Mouse (Mus musculus) E14TG2a.4 (cell line): ENCODE data around the gene Far1.

Experiments
- H3K27me3 ChIP-seq: 2 replicates; pipeline ENCODE4 v1.6.1; 2014; ENCODE audit warnings: low read length, control low read depth; ENCODE audit not compliant: insufficient read depth
- H3K36me3 ChIP-seq: 2 replicates; pipeline ENCODE4 v1.6.1; 2014; ENCODE audit warnings: low read length, control low read depth; ENCODE audit not compliant: insufficient read depth
- H3K4me1 ChIP-seq: replicated peaks from 2 replicates; pipeline ENCODE4 v1.6.1; 2014; ENCODE audit warnings: low read depth, low read length, control low read depth
- H3K4me3 ChIP-seq: replicated peaks from 2 replicates; pipeline ENCODE4 v1.5.1; 2014; ENCODE audit warnings: mild to moderate bottlenecking, low read length
- H3K9me3 ChIP-seq: 2 replicates; pipeline ENCODE4 v1.6.1; 2014; ENCODE audit warnings: low read length, control low read depth
- CTCF ChIP-seq: conservative IDR thresholded peaks from 2 replicates; pipeline ENCODE4 v1.5.1; 2014; ENCODE audit warnings: low read length
- NANOG ChIP-seq: IDR thresholded peaks from 2 replicates; pipeline ENCODE4 v1.6.1; 2014; ENCODE audit warnings: borderline replicate concordance, low read length, mixed read lengths
- POU5F1 ChIP-seq: IDR thresholded peaks from 2 replicates; pipeline ENCODE4 v1.6.1; 2014; ENCODE audit warnings: low read length, borderline replicate concordance

The Far1 gene

DNA sequence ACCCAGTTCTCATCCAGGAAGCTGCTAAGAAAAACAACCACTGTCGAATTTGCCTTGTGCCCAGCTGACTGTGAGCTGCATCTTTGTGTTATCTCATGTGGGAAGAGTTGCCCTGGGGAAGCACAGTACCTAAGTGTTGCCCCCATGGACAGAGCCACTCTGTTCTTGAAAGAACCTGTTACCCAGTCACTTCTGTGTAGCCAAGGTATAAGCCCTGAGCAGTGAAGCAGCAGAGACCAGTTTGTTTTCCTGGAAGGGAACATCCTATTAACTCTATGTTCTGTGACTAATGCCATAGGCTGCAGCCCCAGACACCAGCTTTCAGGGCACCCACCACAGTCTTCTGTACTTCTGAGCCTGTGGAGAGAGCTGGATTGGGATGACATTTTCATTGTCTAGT is 76.7 kb downstream of the Far1 start:
- no peaks in the 10 kb centered on the region for H3K36me3 ChIP-seq
- TF ChIP-seq CTCF (no peak), NANOG (no peak), POU5F1 (no peak)
- H3K4me3 ChIP-seq, result no peak overlapping the region

DNA sequence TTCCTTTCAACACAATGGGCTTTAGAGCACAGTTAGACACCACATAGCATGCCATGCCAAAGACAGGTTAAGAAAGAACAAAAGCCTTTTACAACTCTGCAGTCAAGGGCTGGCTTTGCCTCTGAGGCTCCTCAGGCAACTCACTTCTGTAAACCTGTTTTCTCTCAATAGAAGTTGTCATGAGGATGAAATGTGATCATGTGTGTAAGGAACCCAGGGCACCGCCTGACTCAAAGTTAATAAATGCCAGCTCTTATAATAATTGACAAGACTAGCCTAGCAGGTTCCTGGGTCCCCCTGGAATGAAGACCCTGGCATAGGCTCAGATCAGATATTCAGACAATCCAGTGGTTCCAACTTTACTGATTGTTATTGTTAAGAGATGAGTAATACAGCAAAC is 77.5 kb downstream of the Far1 start:
- H3K36me3 ChIP-seq, result no peaks in the 10 kb centered on the region
- no peak for TF ChIP-seq POU5F1
- TF ChIP-seq NANOG, result no peak
- TF ChIP-seq CTCF, result no peak
- no peaks in the 10 kb centered on the region for H3K4me1 ChIP-seq
- H3K9me3 ChIP-seq, result no peaks in the 10 kb centered on the region
- no peak overlapping the region for H3K4me3 ChIP-seq
- 0 out of 2 replicates have a peak, but pooled peaks cover 3% of the 10 kb centered on the region for H3K27me3 ChIP-seq

More for the DNA sequence above, 76.7 kb downstream of the Far1 start:
- Histone ChIP-seq H3K4me1 (no peaks in the 10 kb centered on the region), H3K27me3 (0 out of 2 replicates have a peak, but pooled peaks cover 3% of the 10 kb centered on the region), H3K9me3 (no peaks in the 10 kb centered on the region)

DNA sequence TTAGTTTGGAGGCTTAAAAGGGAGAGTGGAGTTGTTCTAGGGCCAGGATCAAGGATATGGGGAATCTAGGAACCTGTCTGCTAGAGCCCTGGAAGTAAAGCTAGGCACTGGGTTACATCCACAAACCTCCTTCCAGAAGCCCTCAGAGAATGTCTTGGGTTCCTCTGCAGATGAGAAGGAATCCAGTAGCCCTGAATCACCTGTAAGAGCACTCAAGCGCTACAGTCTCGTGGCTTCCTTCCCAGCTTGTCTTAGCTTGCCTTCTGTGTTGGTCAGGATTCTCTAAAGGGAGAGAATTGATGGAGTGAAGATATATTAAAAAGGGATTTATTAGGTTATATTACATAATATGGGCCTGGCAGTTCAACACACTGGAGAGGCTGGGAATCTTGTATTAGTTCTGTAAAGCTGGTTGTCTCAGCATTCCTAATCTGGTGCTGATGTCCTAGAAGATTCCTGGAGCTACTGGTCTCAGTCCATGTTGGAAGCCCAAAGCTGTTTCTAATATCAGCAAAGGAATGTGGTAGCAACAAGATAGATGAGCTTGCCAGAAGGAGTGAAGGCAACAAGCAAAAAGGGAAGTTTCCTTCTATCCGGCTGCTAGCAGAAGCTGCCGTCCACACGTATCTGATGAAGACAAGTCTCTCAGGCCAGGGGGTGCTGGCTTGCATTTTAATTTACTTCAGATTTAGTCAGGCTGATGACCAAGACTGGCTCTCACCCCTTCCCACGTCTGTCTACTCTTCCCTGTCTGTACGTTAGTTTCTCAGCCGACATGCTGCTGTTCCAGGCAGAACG is 78.1 kb downstream of the Far1 start:
- H3K27me3 ChIP-seq, result 0 out of 2 replicates have a peak, but pooled peaks cover 3% of the 10 kb centered on the region
- no peaks in the 10 kb centered on the region for H3K9me3 ChIP-seq
- TF ChIP-seq CTCF (no peak), NANOG (no peak), POU5F1 (no peak)
- no peaks in the 10 kb centered on the region for H3K4me1 ChIP-seq
- no peaks in the 10 kb centered on the region for H3K36me3 ChIP-seq
- no peak overlapping the region for H3K4me3 ChIP-seq

DNA sequence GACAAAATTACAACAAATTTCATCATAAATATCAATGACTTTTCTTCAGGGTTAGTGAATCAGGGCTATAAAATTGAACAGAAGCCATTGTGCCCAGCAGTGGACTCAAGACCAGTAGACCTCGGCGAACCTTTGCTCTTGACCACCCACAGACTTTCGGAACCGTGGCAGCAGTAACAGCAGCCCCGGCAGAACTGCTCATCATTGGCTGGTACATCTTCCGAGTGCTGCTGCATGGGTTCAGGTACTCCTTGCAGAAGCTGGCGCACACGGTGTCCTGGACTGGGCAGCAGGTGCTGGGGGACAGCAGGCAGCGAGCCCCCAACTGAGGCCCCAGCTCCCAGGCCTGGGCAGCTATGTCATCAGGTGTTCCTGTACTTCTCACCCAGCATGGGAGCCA is 79.1 kb downstream of the Far1 start:
- Histone ChIP-seq H3K4me3 (no peak overlapping the region), H3K4me1 (no peaks in the 10 kb centered on the region), H3K36me3 (no peaks in the 10 kb centered on the region), H3K9me3 (no peaks in the 10 kb centered on the region), H3K27me3 (0 out of 2 replicates have a peak, but pooled peaks cover 3% of the 10 kb centered on the region)
- no peak for TF ChIP-seq CTCF
- TF ChIP-seq NANOG, result no peak
- no peak for TF ChIP-seq POU5F1

DNA sequence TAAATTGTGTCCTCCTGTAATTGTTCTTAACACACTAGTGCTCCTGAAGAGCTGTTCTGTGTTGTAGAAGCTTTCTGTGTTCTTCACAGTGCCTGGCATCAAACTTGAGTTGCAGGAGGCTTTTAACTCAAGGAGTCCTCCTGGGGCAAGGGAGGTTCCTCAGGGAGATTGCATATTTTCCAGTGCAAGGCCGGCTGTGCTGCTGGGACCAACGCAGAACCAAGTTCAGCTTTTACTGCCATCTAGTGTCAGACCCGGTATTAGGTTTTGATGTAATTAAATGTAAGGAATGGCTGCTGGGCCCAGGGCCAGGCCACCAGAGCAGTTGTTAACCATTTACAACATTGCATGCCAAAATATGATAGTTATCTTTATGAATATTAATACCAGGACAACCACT is 80.7 kb downstream of the Far1 start:
- no peak for TF ChIP-seq POU5F1
- peak; percentile 46 for TF ChIP-seq CTCF
- TF ChIP-seq NANOG, result no peak

DNA sequence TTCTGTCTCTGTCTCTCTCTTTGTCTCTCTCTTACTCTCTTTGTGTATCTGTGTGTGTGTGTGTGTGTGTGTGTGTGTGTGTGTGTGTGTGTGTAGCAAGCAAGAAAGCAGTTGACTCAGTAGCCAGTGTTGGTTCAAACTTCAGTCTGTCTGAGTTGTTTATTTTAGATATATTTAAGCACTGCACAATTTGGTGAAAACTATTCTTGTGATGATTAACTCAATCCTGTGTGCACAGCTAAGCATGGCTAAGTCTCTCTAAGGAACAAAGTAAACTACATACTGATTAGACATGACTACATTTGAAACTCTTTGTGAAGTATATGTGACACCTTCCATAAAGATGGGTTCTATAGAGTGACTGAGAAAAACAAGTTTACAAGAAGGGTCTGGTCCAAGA is 83.6 kb downstream of the Far1 start:
- H3K4me3 ChIP-seq, result no peak overlapping the region
- H3K36me3 ChIP-seq, result no peaks in the 10 kb centered on the region
- peaks cover 6% of the 10 kb centered on the region; the same call in 1 of the 2 replicates for H3K27me3 ChIP-seq
- no peak for TF ChIP-seq POU5F1
- TF ChIP-seq NANOG, result no peak
- no peak for TF ChIP-seq CTCF
- no peaks in the 10 kb centered on the region for H3K9me3 ChIP-seq
- no peaks in the 10 kb centered on the region for H3K4me1 ChIP-seq

More for the DNA sequence above, 80.7 kb downstream of the Far1 start:
- no peaks in the 10 kb centered on the region for H3K36me3 ChIP-seq
- no peaks in the 10 kb centered on the region for H3K9me3 ChIP-seq
- H3K4me1 ChIP-seq, result no peaks in the 10 kb centered on the region
- H3K4me3 ChIP-seq, result no peak overlapping the region
- peaks cover 7% of the 10 kb centered on the region; the same call in 1 of the 2 replicates for H3K27me3 ChIP-seq

DNA sequence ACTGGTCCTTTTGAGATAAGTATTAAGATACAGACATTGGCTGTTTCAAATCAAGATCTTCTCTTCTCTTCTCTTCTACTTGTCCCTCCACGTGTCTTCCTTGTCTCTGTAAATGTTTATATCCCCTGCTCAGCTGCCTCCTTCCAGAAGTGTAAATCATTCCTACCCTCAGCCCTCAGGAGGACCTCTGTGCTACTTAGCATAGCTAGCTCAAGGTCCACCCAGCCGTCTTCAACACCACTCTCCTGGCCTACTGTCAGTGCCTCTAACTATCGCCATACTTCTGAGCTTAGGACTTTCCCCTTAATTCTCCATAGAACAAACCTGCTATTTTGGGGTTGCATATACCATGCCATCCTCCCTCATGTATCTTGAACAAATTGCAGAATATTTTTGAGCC is 88.2 kb downstream of the Far1 start:
- Histone ChIP-seq H3K9me3 (no peaks in the 10 kb centered on the region), H3K36me3 (no peaks in the 10 kb centered on the region), H3K4me3 (no peak overlapping the region), H3K4me1 (no peaks in the 10 kb centered on the region), H3K27me3 (peaks cover 7% of the 10 kb centered on the region; the same call in 1 of the 2 replicates)
- no peak for TF ChIP-seq NANOG
- TF ChIP-seq POU5F1, result no peak
- no peak for TF ChIP-seq CTCF

DNA sequence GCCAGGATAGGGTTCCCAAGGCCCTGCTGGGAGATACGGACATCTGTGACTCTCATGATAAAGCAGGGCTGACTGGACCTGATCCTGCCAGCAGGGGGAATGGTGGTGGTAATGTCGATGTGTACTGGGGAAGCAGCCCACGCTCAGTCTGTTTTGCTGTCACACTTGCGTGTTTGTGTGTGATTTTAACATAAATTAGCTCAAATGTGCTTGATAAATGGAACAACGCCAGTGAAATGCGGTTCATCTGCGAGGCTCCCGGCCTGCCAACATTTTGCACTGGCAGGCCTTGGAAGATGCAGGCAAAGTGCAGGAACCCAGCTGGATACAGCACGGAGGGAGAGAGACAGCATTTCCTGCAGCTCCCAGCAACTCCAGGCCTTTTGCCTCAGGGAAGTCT is 94.3 kb downstream of the Far1 start:
- no peaks in the 10 kb centered on the region for H3K9me3 ChIP-seq
- H3K4me1 ChIP-seq, result no peaks in the 10 kb centered on the region
- H3K36me3 ChIP-seq, result no peaks in the 10 kb centered on the region
- H3K27me3 ChIP-seq, result peaks cover 2% of the 10 kb centered on the region; the same call in 1 of the 2 replicates
- TF ChIP-seq NANOG (no peak), CTCF (0 out of 2 replicates have a peak, but pooled peaks have one; percentile 12)
- no peak overlapping the region for H3K4me3 ChIP-seq
